Mouse (Mus musculus): Measurements from ENCODE around the gene Msrb2. TPM values are rescaled to one million over a fixed set of nuclear protein-coding genes. Genes with fewer than 3 reads are reported as not detected.

The Msrb2 gene
- total and polyA plus RNA-seq, 2 experiments from 2014 or later, result 62.1 to 62.3 TPM

DNA sequence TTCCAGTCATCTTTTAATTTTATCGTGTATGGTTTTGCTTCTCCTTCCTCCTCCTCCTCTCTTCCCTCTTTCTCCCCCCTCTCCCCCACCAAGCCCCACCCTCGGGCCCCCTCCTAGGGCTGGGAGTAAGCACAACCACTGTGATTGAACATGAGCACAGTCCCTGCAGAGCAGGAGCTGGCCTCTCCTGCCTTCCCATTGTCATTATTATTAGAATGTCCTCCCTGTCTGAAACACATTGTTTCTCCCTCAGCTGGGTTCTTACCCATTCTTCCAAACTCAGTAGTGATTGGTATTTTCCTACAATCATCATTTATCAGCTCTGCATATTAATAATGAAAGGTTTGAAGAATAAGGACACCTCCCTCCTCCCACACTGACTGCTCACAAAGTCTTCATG, 9.7 kb downstream of the Msrb2 start:
- H3K4me2 ChIP-seq (ENCODE audit: low read depth, low read length), result no peak overlapping the region
- peaks cover 6% of the 10 kb centered on the region; the same call in 1 of the 2 replicates for H3K36me3 ChIP-seq (replicated peaks; ENCODE audit: control insufficient read depth, insufficient read depth, low read length)
- no peak overlapping the region for H3K9ac ChIP-seq (replicated peaks; ENCODE audit: low read depth, low read length)
- 48% methylated on average over 2 of the region's 2 CpGs for WGBS
- H3K4me1 ChIP-seq (ENCODE audit: control insufficient read depth, insufficient read depth), result no peaks in the 10 kb centered on the region
- no peak overlapping the region for H3K4me3 ChIP-seq (ENCODE audit: low read depth, low read length)
- H3K27ac ChIP-seq (ENCODE audit: low read depth), result no peak overlapping the region
- H3K9me3 ChIP-seq (replicated peaks; ENCODE audit: control insufficient read depth, low read length), result no peaks in the 10 kb centered on the region
- no peaks in the 10 kb centered on the region for H3K27me3 ChIP-seq (ENCODE audit: control insufficient read depth, insufficient read depth, low read length)
- TF ChIP-seq CTCF (IDR thresholded peaks at IDR 0.05; ENCODE audit: low read depth) (no peak), EP300 (IDR thresholded peaks at IDR 0.05; ENCODE audit: low read depth) (no peak)
- ATAC-seq (ENCODE audit: insufficient read depth, low read depth) (no peak), DNase-seq (ENCODE audit: low spot score) (no peak)

DNA sequence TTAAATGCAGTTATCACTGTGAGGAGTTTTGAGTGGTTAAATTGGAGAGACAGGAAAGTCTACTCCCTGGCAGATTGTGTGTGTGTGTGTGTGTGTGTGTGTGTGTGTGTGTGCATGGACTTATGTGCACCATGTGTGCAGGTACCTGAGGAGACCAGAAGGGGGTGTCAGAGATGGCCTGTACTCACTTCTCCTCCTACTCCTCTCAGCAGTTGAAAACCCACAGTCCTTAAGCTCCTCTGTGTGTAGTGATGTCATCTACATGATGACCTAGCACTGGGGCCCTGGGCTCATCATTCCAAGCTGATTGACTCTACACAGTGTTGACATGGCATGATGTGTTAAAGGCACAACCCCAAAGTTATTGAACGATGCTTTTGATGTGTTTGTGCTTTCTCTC, 11.0 kb downstream of the Msrb2 start:
- no peak for TF ChIP-seq CTCF (IDR thresholded peaks at IDR 0.05; ENCODE audit: low read depth)
- no peak for TF ChIP-seq EP300 (IDR thresholded peaks at IDR 0.05; ENCODE audit: low read depth)
- DNase-seq (ENCODE audit: low spot score) (no peak), ATAC-seq (ENCODE audit: insufficient read depth, low read depth) (no peak)
- Histone ChIP-seq H3K4me2 (ENCODE audit: low read depth, low read length) (no peak overlapping the region), H3K4me3 (ENCODE audit: low read depth, low read length) (no peak overlapping the region), H3K27ac (ENCODE audit: low read depth) (no peak overlapping the region), H3K36me3 (replicated peaks; ENCODE audit: control insufficient read depth, insufficient read depth, low read length) (peaks cover 6% of the 10 kb centered on the region; the same call in 1 of the 2 replicates), H3K4me1 (ENCODE audit: control insufficient read depth, insufficient read depth) (no peaks in the 10 kb centered on the region), H3K9me3 (replicated peaks; ENCODE audit: control insufficient read depth, low read length) (no peaks in the 10 kb centered on the region), H3K9ac (replicated peaks; ENCODE audit: low read depth, low read length) (no peak overlapping the region), H3K27me3 (ENCODE audit: control insufficient read depth, insufficient read depth, low read length) (no peaks in the 10 kb centered on the region)
- WGBS, result 56% methylated on average over 1 of the region's 1 CpGs

DNA sequence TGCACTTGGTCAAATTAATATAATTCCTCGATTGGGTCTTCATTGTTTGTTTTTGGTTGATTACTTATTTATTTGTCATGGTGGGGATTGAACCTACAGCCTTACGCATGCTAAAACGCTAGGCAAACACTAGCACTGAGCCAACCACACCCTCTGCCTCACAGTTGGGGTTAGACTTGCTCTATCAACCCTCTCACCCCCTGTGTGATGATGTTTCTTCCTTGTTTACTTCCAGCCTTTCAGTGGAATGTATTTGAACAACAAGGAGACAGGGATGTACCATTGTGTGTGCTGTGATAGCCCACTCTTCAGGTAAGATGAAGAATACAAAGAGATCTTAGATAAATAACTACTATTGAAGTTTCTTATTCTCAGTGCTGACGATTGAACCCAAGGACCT, 11.8 kb downstream of the Msrb2 start:
- Histone ChIP-seq H3K4me1 (ENCODE audit: control insufficient read depth, insufficient read depth) (no peaks in the 10 kb centered on the region), H3K27me3 (ENCODE audit: control insufficient read depth, insufficient read depth, low read length) (no peaks in the 10 kb centered on the region), H3K9me3 (replicated peaks; ENCODE audit: control insufficient read depth, low read length) (no peaks in the 10 kb centered on the region), H3K4me3 (ENCODE audit: low read depth, low read length) (no peak overlapping the region), H3K4me2 (ENCODE audit: low read depth, low read length) (no peak overlapping the region), H3K9ac (replicated peaks; ENCODE audit: low read depth, low read length) (no peak overlapping the region), H3K27ac (ENCODE audit: low read depth) (no peak overlapping the region), H3K36me3 (replicated peaks; ENCODE audit: control insufficient read depth, insufficient read depth, low read length) (peaks cover 6% of the 10 kb centered on the region; the same call in 1 of the 2 replicates)
- 72% methylated on average over 4 of the region's 4 CpGs for WGBS
- ATAC-seq (ENCODE audit: insufficient read depth, low read depth), result no peak
- no peak for DNase-seq (ENCODE audit: low spot score)
- no peak for TF ChIP-seq EP300 (IDR thresholded peaks at IDR 0.05; ENCODE audit: low read depth)
- TF ChIP-seq CTCF (IDR thresholded peaks at IDR 0.05; ENCODE audit: low read depth), result no peak

DNA sequence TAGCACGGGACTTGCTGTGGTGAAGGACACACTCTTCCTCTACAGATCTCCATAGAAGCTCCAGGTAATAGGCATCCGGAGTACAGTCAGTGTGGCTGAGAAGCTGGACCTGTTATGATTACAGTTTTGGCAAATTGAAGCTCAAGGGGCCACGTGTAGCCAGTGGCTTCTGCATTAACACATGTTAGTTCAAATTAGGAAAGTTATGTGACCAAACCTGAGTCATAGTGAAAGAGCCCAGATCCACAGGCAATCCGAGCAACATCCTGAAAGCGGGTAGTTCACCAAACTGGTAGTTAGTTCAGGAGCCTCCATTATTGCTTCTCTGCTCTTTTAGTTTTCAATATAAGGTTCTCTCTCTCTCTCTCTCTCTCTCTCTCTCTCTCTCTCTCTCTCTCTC, 14.5 kb downstream of the Msrb2 start:
- ATAC-seq (ENCODE audit: insufficient read depth, low read depth), result no peak
- DNase-seq (ENCODE audit: low spot score), result no peak
- Histone ChIP-seq H3K4me2 (ENCODE audit: low read depth, low read length) (no peak overlapping the region), H3K9ac (replicated peaks; ENCODE audit: low read depth, low read length) (no peak overlapping the region), H3K4me1 (ENCODE audit: control insufficient read depth, insufficient read depth) (no peaks in the 10 kb centered on the region), H3K4me3 (ENCODE audit: low read depth, low read length) (no peak overlapping the region), H3K9me3 (replicated peaks; ENCODE audit: control insufficient read depth, low read length) (no peaks in the 10 kb centered on the region), H3K36me3 (replicated peaks; ENCODE audit: control insufficient read depth, insufficient read depth, low read length) (no peaks in the 10 kb centered on the region; the same call in 1 of the 2 replicates), H3K27me3 (ENCODE audit: control insufficient read depth, insufficient read depth, low read length) (no peaks in the 10 kb centered on the region), H3K27ac (ENCODE audit: low read depth) (no peak overlapping the region)
- WGBS, result 83% methylated on average over 5 of the region's 5 CpGs
- no peak for TF ChIP-seq CTCF (IDR thresholded peaks at IDR 0.05; ENCODE audit: low read depth)
- no peak for TF ChIP-seq EP300 (IDR thresholded peaks at IDR 0.05; ENCODE audit: low read depth)

DNA sequence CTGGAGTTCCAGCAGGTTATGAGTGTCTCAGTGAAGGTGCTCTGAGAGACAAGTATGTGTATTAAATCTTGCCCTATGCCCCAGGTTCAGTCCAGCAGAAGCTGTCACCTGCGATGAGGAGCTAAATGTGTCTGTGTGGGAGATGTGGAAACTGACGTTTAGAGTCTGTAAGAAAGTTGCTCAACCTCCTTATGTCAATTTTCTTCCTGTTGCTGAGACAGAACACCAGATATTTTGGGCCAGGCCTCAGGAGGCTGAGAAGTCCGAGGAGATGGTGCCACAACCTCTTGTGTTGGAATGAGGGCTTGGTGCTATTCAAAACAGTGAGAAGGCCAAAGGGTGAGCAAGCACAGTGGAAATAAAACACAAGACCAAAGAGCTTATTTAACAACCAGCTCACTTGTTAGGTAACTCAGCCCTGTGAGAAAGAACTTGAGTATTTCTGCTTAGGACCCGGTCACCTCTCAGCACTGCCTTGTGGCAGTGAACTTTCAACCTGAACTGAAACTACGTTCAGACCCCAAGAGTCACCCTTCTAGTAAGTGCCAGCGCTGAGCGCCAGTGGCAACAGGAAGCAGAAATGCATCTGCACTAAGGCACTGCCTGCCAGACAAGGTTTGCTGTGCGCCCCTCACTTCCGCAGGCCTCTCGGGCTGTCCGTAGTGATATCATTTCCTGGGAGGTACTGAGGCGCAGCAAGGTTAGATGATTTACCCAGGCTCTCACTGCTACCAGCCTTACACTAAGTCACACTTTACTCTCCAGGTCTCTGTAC, 17.3 kb downstream of the Msrb2 start:
- WGBS, result 68% methylated on average over 12 of the region's 12 CpGs
- TF ChIP-seq CTCF (IDR thresholded peaks at IDR 0.05; ENCODE audit: low read depth) (no peak), EP300 (IDR thresholded peaks at IDR 0.05; ENCODE audit: low read depth) (no peak)
- Histone ChIP-seq H3K4me2 (ENCODE audit: low read depth, low read length) (no peak overlapping the region), H3K9me3 (replicated peaks; ENCODE audit: control insufficient read depth, low read length) (no peaks in the 10 kb centered on the region), H3K4me1 (ENCODE audit: control insufficient read depth, insufficient read depth) (no peaks in the 10 kb centered on the region), H3K27ac (ENCODE audit: low read depth) (peak overlapping the region; percentile 27; the same call in 1 of the 2 replicates), H3K9ac (replicated peaks; ENCODE audit: low read depth, low read length) (no peak overlapping the region), H3K36me3 (replicated peaks; ENCODE audit: control insufficient read depth, insufficient read depth, low read length) (peaks cover 9% of the 10 kb centered on the region; the same call in 1 of the 2 replicates), H3K27me3 (ENCODE audit: control insufficient read depth, insufficient read depth, low read length) (no peaks in the 10 kb centered on the region), H3K4me3 (ENCODE audit: low read depth, low read length) (no peak overlapping the region)
- no peak for ATAC-seq (ENCODE audit: insufficient read depth, low read depth)
- no peak for DNase-seq (ENCODE audit: low spot score)
